Mouse (Mus musculus): ENCODE data around the gene 2810004N23Rik. TPM values are rescaled to one million over a fixed set of nuclear protein-coding genes. Genes with fewer than 3 reads are reported as not detected.

Gene 2810004N23Rik
- total and polyA plus RNA-seq, 3 experiments = 54.8 to 68.9 (median 64.0) TPM

- H3K36me3 ChIP-seq (ENCODE audit: control insufficient read depth in 1 of 2, insufficient read depth in 2 of 2, low read length in 2 of 2) = no peaks in the 10 kb centered on the region
- DNase-seq (ENCODE audit: low read depth, low spot score) = no peak
- no peak for TF ChIP-seq TAL1 (IDR thresholded peaks at IDR 0.05; ENCODE audit: low read length)
- TF ChIP-seq BHLHE40 (IDR thresholded peaks at IDR 0.05; ENCODE audit: borderline replicate concordance, low read depth, low read length) = no peak
- TF ChIP-seq CTCF (IDR thresholded peaks at IDR 0.05 in 2 of 3, conservative IDR thresholded peaks at IDR 0.05 in 1 of 3; ENCODE audit: control insufficient read depth in 1 of 3, insufficient read depth in 1 of 3, low read depth in 2 of 3, low read length in 3 of 3, poor library complexity in 1 of 3, severe bottlenecking in 1 of 3) = no peak
- TF ChIP-seq ETS1 (IDR thresholded peaks at IDR 0.05; ENCODE audit: low read depth, low read length) = no peak
- TF ChIP-seq SMC3 (IDR thresholded peaks at IDR 0.05; ENCODE audit: low read depth, low read length) = no peak
- no peak for TF ChIP-seq KAT2A (conservative IDR thresholded peaks at IDR 0.05; ENCODE audit: low read depth, low read length)
- TF ChIP-seq NELFE (IDR thresholded peaks at IDR 0.05; ENCODE audit: low read depth, low read length) = no peak
- TF ChIP-seq NRF1 (IDR thresholded peaks at IDR 0.05; ENCODE audit: insufficient read depth, low read depth, low read length, poor library complexity, severe bottlenecking) = no peak
- TF ChIP-seq ZKSCAN1 (IDR thresholded peaks at IDR 0.05; ENCODE audit: low read depth, low read length) = no peak
- TF ChIP-seq ZNF384 (IDR thresholded peaks at IDR 0.05; ENCODE audit: low read depth, low read length) = no peak
- no peak for TF ChIP-seq CHD1 (IDR thresholded peaks at IDR 0.05; ENCODE audit: low read depth, low read length)
- no peak for TF ChIP-seq TCF12 (IDR thresholded peaks at IDR 0.05; ENCODE audit: low read depth, low read length)
- TF ChIP-seq MAX (IDR thresholded peaks at IDR 0.05; ENCODE audit: low read length) = no peak
- TF ChIP-seq E2F4 (IDR thresholded peaks at IDR 0.05; ENCODE audit: borderline replicate concordance, low read depth, low read length) = no peak
- no peak for TF ChIP-seq JUND (IDR thresholded peaks at IDR 0.05; ENCODE audit: low read depth, low read length)
- no peak for TF ChIP-seq RAD21 (IDR thresholded peaks at IDR 0.05; ENCODE audit: low read depth, low read length)
- no peak for TF ChIP-seq GABPA (IDR thresholded peaks at IDR 0.05; ENCODE audit: low read depth, low read length)
- no peaks in the 10 kb centered on the region for H3K27me3 ChIP-seq (ENCODE audit: control insufficient read depth in 1 of 2, insufficient read depth in 2 of 2, low read length in 2 of 2)
- no peak overlapping the region for H3K4me3 ChIP-seq (ENCODE audit: control insufficient read depth in 1 of 2, insufficient read depth in 1 of 2, low read depth in 2 of 2, low read length in 2 of 2)
- H3K9me3 ChIP-seq (replicated peaks; ENCODE audit: insufficient read depth, low read length) = no peaks in the 10 kb centered on the region
- no peak overlapping the region for H3K27ac ChIP-seq (ENCODE audit: control insufficient read depth, low read depth, low read length)
- H3K4me1 ChIP-seq (ENCODE audit: control insufficient read depth in 1 of 2, insufficient read depth in 2 of 2, low read length in 2 of 2) = peaks cover 0 to 3% of the 10 kb centered on the region in 2 experiments; a peak in 1 of 4 replicates
- no peaks in the 10 kb centered on the region for H3K79me2 ChIP-seq (ENCODE audit: control insufficient read depth, insufficient read depth, low read length, poor library complexity)
- no peak overlapping the region for H3K9ac ChIP-seq (ENCODE audit: control insufficient read depth, low read depth, low read length, poor library complexity, severe bottlenecking)
Observed at GRCm38 (mm10) chr8:124831941-124832340, 31.0 kb downstream of the 2810004N23Rik start.

- Histone ChIP-seq H3K36me3 (ENCODE audit: control insufficient read depth in 1 of 2, insufficient read depth in 2 of 2, low read length in 2 of 2) (no peaks in the 10 kb centered on the region), H3K27ac (ENCODE audit: control insufficient read depth, low read depth, low read length) (no peak overlapping the region), H3K9ac (ENCODE audit: control insufficient read depth, low read depth, low read length, poor library complexity, severe bottlenecking) (no peak overlapping the region), H3K79me2 (ENCODE audit: control insufficient read depth, insufficient read depth, low read length, poor library complexity) (no peaks in the 10 kb centered on the region), H3K4me3 (ENCODE audit: control insufficient read depth in 1 of 2, insufficient read depth in 1 of 2, low read depth in 2 of 2, low read length in 2 of 2) (no peak overlapping the region), H3K9me3 (replicated peaks; ENCODE audit: insufficient read depth, low read length) (no peaks in the 10 kb centered on the region), H3K4me1 (ENCODE audit: control insufficient read depth in 1 of 2, insufficient read depth in 2 of 2, low read length in 2 of 2) (peaks cover 0 to 3% of the 10 kb centered on the region in 2 experiments; a peak in 1 of 4 replicates), H3K27me3 (ENCODE audit: control insufficient read depth in 1 of 2, insufficient read depth in 2 of 2, low read length in 2 of 2) (no peaks in the 10 kb centered on the region)
- DNase-seq (ENCODE audit: low read depth, low spot score) = peak; percentile 16
- TF ChIP-seq NELFE (IDR thresholded peaks at IDR 0.05; ENCODE audit: low read depth, low read length) (no peak), USF2 (IDR thresholded peaks at IDR 0.05; ENCODE audit: borderline replicate concordance in 1 of 2, insufficient read depth in 1 of 2, low read depth in 1 of 2, low read length in 2 of 2) (no peak), MAZ (IDR thresholded peaks at IDR 0.05; ENCODE audit: low read depth, low read length) (no peak), ZKSCAN1 (IDR thresholded peaks at IDR 0.05; ENCODE audit: low read depth, low read length) (no peak), BHLHE40 (IDR thresholded peaks at IDR 0.05; ENCODE audit: borderline replicate concordance, low read depth, low read length) (no peak), MAX (IDR thresholded peaks at IDR 0.05; ENCODE audit: low read length) (no peak), MYB (IDR thresholded peaks at IDR 0.05; ENCODE audit: low read depth, low read length) (no peak), ZNF384 (IDR thresholded peaks at IDR 0.05; ENCODE audit: low read depth, low read length) (no peak), POLR2AphosphoS5 (IDR thresholded peaks at IDR 0.05; ENCODE audit: borderline replicate concordance, low read depth, low read length) (no peak), ZMIZ1 (IDR thresholded peaks at IDR 0.05; ENCODE audit: low read depth, low read length) (no peak), JUND (IDR thresholded peaks at IDR 0.05; ENCODE audit: low read depth, low read length) (no peak), ZC3H11A (IDR thresholded peaks at IDR 0.05; ENCODE audit: low read depth, low read length) (no peak), NRF1 (IDR thresholded peaks at IDR 0.05; ENCODE audit: insufficient read depth, low read depth, low read length, poor library complexity, severe bottlenecking) (no peak), KAT2A (conservative IDR thresholded peaks at IDR 0.05; ENCODE audit: low read depth, low read length) (no peak), RAD21 (IDR thresholded peaks at IDR 0.05; ENCODE audit: low read depth, low read length) (no peak), CTCF (IDR thresholded peaks at IDR 0.05 in 2 of 3, conservative IDR thresholded peaks at IDR 0.05 in 1 of 3; ENCODE audit: control insufficient read depth in 1 of 3, insufficient read depth in 1 of 3, low read depth in 2 of 3, low read length in 3 of 3, poor library complexity in 1 of 3, severe bottlenecking in 1 of 3) (no peak), CHD2 (IDR thresholded peaks at IDR 0.05; ENCODE audit: low read length) (no peak), UBTF (IDR thresholded peaks at IDR 0.05; ENCODE audit: borderline replicate concordance, insufficient read depth, low read depth, low read length) (no peak), ELF1 (IDR thresholded peaks at IDR 0.05; ENCODE audit: low read depth, low read length) (no peak)
Observed at GRCm38 (mm10) chr8:124831531-124831930, 31.4 kb downstream of the 2810004N23Rik start.

All from MEL (cell line).